Mouse (Mus musculus) limb, embryonic 12.5 days (tissue): ENCODE measurements around the gene Yy1. TPM values are rescaled to one million over a fixed set of nuclear protein-coding genes. Genes with fewer than 3 reads are reported as not detected.

Experiments
- ATAC-seq: fragments of 200-750 bp; cut with Nextera tagmentation; 2 replicates; pipeline ENCODE4 v1.8.0; 2017; ENCODE audit warnings: low read depth, moderate TSS enrichment; ENCODE audit not compliant: insufficient number of reproducible peaks, insufficient read depth, low FRiP score, low TSS enrichment
- H3K27ac ChIP-seq: fragments of 300-500 bp; sonication (generic); 2 replicates; pipeline ENCODE4 v1.5.1; 2016; ENCODE audit warnings: mild to moderate bottlenecking, moderate library complexity
- H3K27me3 ChIP-seq: fragments of 300-500 bp; sonication (generic); 2 replicates; pipeline ENCODE4 v1.6.1; 2016; ENCODE audit warnings: mild to moderate bottlenecking, moderate library complexity
- H3K36me3 ChIP-seq: fragments of 300-500 bp; sonication (generic); 2 replicates; pipeline ENCODE4 v1.6.1; 2016; ENCODE audit warnings: mild to moderate bottlenecking, moderate library complexity
- H3K4me1 ChIP-seq: fragments of 300-500 bp; sonication (generic); replicated peaks from 2 replicates; pipeline ENCODE4 v1.6.1; 2016
- H3K4me2 ChIP-seq: fragments of 300-500 bp; sonication (generic); 2 replicates; pipeline ENCODE4 v1.6.1; 2016; ENCODE audit warnings: mild to moderate bottlenecking, moderate library complexity
- H3K4me3 ChIP-seq: fragments of 300-500 bp; sonication (generic); replicated peaks from 2 replicates; pipeline ENCODE4 v1.5.1; 2016; ENCODE audit warnings: mild to moderate bottlenecking
- H3K9ac ChIP-seq: fragments of 300-500 bp; sonication (generic); replicated peaks from 2 replicates; pipeline ENCODE4 v1.6.1; 2016; ENCODE audit warnings: mild to moderate bottlenecking, moderate library complexity
- H3K9me3 ChIP-seq: fragments of 300-500 bp; sonication (generic); 2 replicates; pipeline ENCODE4 v1.6.1; 2016; ENCODE audit warnings: mild to moderate bottlenecking, moderate library complexity
- WGBS: fragments of 180-500 bp; shearing (Covaris S2); methylation state at CpG from one replicate; pipeline ENCODE4 v1.1.7; 2016; 5-methylcytosine and 5-hydroxymethylcytosine counted together
- polyA plus RNA-seq: library from polyadenylated mRNA; unstranded; fragments of >200 nt; fragmentation: Nextera tagmentation; extraction: Ambion mirVana; gene quantifications from 2 replicates; pipeline ENCODE4 v1.2.1, GENCODE M21; 2016

The Yy1 gene
- polyA plus RNA-seq, 1 experiment from 2014 or later = 23.8 TPM

DNA sequence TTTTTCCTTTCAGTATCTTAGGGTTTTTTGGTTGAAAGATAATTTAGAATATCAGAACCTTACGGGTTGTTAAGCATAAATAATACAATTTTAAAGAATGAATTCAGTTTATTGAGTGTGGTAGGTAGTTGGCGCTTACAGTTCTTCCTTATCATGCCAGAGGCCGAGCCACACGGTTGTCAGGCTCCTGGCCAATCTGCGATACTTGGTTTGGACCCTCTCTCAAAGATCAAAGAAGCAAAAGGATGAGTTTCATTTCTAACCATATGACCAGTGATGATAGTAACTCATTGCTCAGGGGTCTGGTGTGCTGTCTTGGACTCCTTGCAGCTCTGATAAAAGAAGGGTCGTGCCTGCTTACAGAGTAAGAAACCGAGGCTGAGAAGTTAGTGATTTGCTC is 17.5 kb downstream of the Yy1 start:
- Histone ChIP-seq H3K9ac (no peak overlapping the region), H3K27me3 (no peaks in the 10 kb centered on the region), H3K4me3 (no peak overlapping the region), H3K4me1 (no peaks in the 10 kb centered on the region), H3K27ac (no peak overlapping the region), H3K4me2 (no peak overlapping the region), H3K36me3 (peaks cover 63% of the 10 kb centered on the region), H3K9me3 (no peaks in the 10 kb centered on the region)
- no peak for ATAC-seq
- 87% methylated on average over 7 of the region's 7 CpGs for WGBS

GRCm38 (mm10) chr12:108811133-108811532 is 18.4 kb downstream of the Yy1 start:
- H3K4me1 ChIP-seq = no peaks in the 10 kb centered on the region
- H3K9ac ChIP-seq = no peak overlapping the region
- 65% methylated on average over 2 of the region's 2 CpGs for WGBS
- H3K27me3 ChIP-seq = no peaks in the 10 kb centered on the region
- ATAC-seq = no peak
- no peaks in the 10 kb centered on the region for H3K9me3 ChIP-seq
- no peak overlapping the region for H3K4me3 ChIP-seq
- H3K4me2 ChIP-seq = no peak overlapping the region
- no peak overlapping the region for H3K27ac ChIP-seq
- peaks cover 66% of the 10 kb centered on the region for H3K36me3 ChIP-seq

GRCm38 (mm10) chr12:108812463-108812862 is 19.7 kb downstream of the Yy1 start:
- H3K27ac ChIP-seq = no peak overlapping the region
- H3K9ac ChIP-seq = no peak overlapping the region
- no peaks in the 10 kb centered on the region for H3K27me3 ChIP-seq
- H3K4me2 ChIP-seq = no peak overlapping the region
- 88% methylated on average over 6 of the region's 6 CpGs for WGBS
- no peak for ATAC-seq
- H3K9me3 ChIP-seq = no peaks in the 10 kb centered on the region
- peaks cover 63% of the 10 kb centered on the region for H3K36me3 ChIP-seq
- no peak overlapping the region for H3K4me3 ChIP-seq
- H3K4me1 ChIP-seq = no peaks in the 10 kb centered on the region

DNA sequence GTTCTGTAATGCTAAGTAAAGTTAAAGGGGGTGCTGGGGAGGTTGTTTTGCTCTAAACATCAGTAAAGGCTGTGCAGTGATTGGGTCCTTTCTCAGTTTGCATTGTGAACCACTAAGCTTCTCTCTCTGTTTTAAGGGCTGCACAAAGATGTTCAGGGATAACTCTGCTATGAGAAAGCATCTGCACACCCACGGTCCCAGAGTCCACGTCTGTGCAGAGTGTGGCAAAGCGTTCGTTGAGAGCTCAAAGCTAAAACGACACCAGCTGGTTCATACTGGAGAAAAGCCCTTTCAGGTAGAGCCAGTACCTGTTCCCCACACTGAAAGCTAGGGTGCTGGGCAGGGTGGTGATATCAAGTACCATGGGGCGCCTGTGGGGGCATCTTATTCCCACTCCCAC is 21.7 kb downstream of the Yy1 start:
- Histone ChIP-seq H3K27me3 (no peaks in the 10 kb centered on the region), H3K4me1 (no peaks in the 10 kb centered on the region), H3K4me2 (no peak overlapping the region), H3K9me3 (no peaks in the 10 kb centered on the region), H3K27ac (no peak overlapping the region), H3K36me3 (peaks cover 60% of the 10 kb centered on the region), H3K4me3 (no peak overlapping the region), H3K9ac (no peak overlapping the region; the same call in 1 of the 2 replicates)
- no peak for ATAC-seq
- WGBS = 92% methylated on average over 6 of the region's 6 CpGs

DNA sequence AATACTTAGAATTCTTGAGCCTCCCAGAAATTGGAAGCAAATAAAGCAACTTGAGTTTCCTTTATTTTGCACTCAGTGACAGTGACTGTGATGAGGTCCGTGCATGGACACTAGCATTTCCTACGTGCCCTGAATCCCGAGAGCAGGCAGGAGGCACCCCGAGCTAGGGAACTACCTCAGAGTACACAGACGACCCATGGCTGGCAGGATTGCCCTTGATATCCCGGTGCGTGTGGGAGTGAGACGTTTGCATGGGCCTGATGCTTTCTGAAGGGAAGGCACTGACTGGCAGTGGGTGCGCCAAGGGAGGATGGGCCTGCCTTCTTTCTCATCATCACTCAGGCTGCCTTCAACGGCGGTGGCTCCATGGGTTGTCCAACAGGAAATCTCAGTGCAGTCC is 23.8 kb downstream of the Yy1 start:
- 91% methylated on average over 11 of the region's 11 CpGs for WGBS
- Histone ChIP-seq H3K9ac (no peak overlapping the region), H3K4me1 (no peaks in the 10 kb centered on the region), H3K4me2 (no peak overlapping the region), H3K27ac (no peak overlapping the region), H3K4me3 (no peak overlapping the region), H3K36me3 (peaks cover 61% of the 10 kb centered on the region), H3K27me3 (no peaks in the 10 kb centered on the region), H3K9me3 (no peaks in the 10 kb centered on the region)
- ATAC-seq = no peak

DNA sequence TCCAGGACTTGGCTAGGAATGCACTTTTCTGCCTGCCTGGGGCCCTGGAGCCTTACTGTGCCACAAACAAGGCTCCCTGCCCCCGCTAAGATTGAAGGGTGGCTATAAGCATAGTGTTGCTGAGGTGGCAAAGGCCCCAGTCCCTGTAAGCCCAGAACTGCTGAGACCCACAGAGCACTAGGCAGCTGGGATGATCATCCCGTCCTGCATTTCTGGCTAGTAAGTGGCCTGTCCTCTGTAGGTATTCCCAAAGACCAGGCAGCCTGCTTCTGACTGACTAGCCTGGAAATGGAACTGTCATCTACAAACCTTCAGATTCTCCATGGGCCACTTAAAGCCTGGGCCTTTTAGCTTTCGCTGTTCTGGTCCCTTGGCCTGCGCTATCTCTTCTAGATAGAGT is 27.7 kb downstream of the Yy1 start:
- no peak overlapping the region for H3K4me3 ChIP-seq
- no peak overlapping the region for H3K9ac ChIP-seq
- 88% methylated on average over 4 of the region's 4 CpGs for WGBS
- H3K36me3 ChIP-seq = peaks cover 44% of the 10 kb centered on the region
- no peak overlapping the region for H3K4me2 ChIP-seq
- H3K4me1 ChIP-seq = no peaks in the 10 kb centered on the region
- no peaks in the 10 kb centered on the region for H3K27me3 ChIP-seq
- no peaks in the 10 kb centered on the region for H3K9me3 ChIP-seq
- no peak overlapping the region for H3K27ac ChIP-seq
- ATAC-seq = no peak

DNA sequence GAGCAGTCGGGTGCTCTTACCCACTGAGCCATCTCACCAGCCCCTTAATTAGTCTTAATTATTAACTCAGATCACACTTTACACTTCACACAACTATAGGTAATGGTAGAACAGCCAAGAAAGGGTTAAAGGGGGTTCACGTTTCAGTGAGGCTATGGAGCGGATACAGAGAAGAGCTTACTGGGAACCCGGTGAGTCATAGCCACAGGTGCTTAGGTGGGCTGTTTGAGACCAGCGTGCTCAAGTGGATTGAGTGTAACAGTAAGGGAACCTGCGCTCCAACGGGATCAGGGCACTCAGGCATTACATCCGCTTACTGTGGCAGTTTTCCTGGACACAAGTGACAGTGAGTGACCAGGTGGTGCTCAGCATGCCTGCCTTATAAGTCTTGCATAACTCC is 30.3 kb downstream of the Yy1 start:
- H3K4me2 ChIP-seq = no peak overlapping the region
- no peaks in the 10 kb centered on the region for H3K4me1 ChIP-seq
- WGBS = 61% methylated on average over 8 of the region's 8 CpGs
- no peak overlapping the region for H3K4me3 ChIP-seq
- peaks cover 52% of the 10 kb centered on the region for H3K36me3 ChIP-seq
- no peak overlapping the region for H3K9ac ChIP-seq
- ATAC-seq = no peak
- H3K9me3 ChIP-seq = no peaks in the 10 kb centered on the region
- H3K27ac ChIP-seq = no peak overlapping the region
- no peaks in the 10 kb centered on the region for H3K27me3 ChIP-seq

DNA sequence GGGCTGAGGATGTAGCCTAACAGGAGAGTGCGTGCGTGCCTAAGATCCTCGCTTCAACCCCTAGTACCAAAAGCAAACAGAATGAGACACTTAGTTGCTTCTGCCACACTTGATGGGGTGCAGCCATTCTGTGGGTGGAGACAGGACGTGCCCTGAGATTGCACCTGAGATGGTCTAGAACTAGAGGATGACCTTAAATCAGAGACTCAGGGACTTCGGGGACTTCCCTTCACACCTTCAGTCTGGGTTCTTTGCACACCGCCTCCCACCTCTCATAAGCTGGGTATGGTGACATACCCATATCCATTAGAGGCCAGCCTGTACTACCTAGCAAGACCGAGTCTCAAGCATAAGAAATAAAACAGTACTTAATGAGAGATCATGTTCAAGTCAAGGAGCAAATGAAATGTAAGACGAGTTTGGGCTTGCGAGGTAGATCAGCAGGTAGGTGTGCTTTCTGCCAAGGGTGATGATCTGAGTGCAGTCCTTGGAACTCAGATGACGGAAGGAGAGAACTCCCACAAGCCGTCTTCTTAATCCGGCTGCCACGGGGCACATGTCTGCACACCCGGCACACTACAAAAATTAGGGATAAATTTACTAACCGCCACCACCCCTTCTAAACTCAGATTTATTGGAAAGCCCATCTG is 31.6 kb downstream of the Yy1 start:
- ATAC-seq = no peak
- Histone ChIP-seq H3K9ac (no peak overlapping the region), H3K27ac (no peak overlapping the region), H3K36me3 (peaks cover 45% of the 10 kb centered on the region), H3K27me3 (no peaks in the 10 kb centered on the region), H3K4me1 (no peaks in the 10 kb centered on the region), H3K4me2 (no peak overlapping the region), H3K4me3 (no peak overlapping the region), H3K9me3 (no peaks in the 10 kb centered on the region)
- 87% methylated on average over 15 of the region's 15 CpGs for whole genome bisulfite sequencing

DNA sequence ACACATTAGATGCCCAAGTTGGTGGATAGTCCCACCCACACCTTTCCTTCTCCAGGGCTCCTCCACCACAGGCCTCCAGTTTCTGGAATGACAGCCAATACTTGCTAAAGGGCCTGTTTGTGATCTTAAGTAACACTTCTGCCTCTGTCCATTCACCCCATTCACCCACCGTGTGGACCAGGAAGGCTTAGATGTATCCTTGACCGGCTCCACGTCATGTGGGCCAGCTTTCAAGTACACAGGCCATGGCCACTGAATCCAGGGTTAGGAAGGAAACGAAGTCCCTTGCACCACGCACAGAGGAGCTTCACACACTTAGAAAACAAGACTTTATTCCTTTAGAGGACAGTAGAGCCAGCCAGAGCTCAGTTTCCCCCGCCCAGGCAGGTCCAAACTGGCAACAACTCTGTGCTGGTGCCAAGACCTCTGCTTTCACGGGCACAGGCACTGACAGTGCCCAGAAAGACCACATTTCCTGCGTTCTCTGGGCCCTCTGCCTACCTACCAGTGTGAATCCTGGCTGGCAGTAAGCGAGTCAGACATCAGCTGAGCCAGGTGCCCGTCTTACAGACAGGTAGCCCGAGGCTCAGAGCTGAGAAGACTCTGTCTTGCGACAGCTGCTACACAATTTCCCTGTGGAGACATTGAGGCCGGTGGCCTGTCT is 32.9 kb downstream of the Yy1 start:
- WGBS = 91% methylated on average over 13 of the region's 13 CpGs
- no peak for ATAC-seq

GRCm38 (mm10) chr12:108826282-108826957 is 33.6 kb downstream of the Yy1 start:
- H3K27ac ChIP-seq = no peak overlapping the region
- H3K9ac ChIP-seq = no peak overlapping the region
- 94% methylated on average over 19 of the region's 19 CpGs for WGBS
- H3K36me3 ChIP-seq = peaks cover 33% of the 10 kb centered on the region
- no peaks in the 10 kb centered on the region for H3K4me1 ChIP-seq
- no peak overlapping the region for H3K4me3 ChIP-seq
- H3K27me3 ChIP-seq = no peaks in the 10 kb centered on the region
- H3K9me3 ChIP-seq = no peaks in the 10 kb centered on the region
- no peak for ATAC-seq
- H3K4me2 ChIP-seq = no peak overlapping the region

More for the DNA sequence above, 32.9 kb downstream of the Yy1 start:
- Histone ChIP-seq H3K4me2 (no peak overlapping the region), H3K36me3 (peaks cover 34% of the 10 kb centered on the region), H3K9me3 (no peaks in the 10 kb centered on the region), H3K27me3 (no peaks in the 10 kb centered on the region), H3K4me3 (no peak overlapping the region), H3K4me1 (no peaks in the 10 kb centered on the region), H3K27ac (no peak overlapping the region), H3K9ac (no peak overlapping the region)

DNA sequence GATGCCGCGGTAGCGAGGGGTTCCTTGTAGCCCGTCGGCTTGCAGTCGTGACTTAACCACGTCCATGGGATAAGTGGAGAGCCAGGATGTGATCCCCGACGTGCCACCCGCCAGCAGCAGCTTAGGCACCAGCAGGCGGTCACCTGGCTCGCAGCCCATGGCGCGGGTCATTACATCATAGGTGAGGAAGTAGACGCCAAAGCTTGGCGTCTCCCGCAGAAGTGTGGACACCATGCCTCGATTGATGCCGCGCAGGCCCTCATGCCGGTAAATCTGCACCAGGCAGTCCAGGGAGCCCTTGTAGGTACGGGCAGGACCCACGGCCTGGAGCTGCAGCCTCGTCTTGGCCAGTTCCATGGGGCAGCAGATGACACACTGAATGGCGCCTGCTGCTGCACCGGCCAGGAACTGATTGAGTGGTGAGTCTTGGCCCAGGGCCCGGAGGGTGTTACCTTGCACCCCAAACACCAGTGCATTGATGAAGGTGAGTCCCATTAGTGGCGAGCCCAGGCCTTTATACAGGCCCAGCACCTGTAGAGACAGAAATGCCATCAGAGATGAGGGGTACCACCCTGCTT is 34.3 kb downstream of the Yy1 start:
- no peak for ATAC-seq
- H3K27ac ChIP-seq = no peak overlapping the region

More for the DNA sequence above, 34.3 kb downstream of the Yy1 start:
- WGBS = 96% methylated on average over 28 of the region's 28 CpGs
- Histone ChIP-seq H3K4me1 (peaks cover 3% of the 10 kb centered on the region), H3K9ac (no peak overlapping the region; the same call in 1 of the 2 replicates), H3K9me3 (no peaks in the 10 kb centered on the region), H3K27me3 (no peaks in the 10 kb centered on the region), H3K4me2 (no peak overlapping the region), H3K4me3 (no peak overlapping the region), H3K36me3 (peaks cover 33% of the 10 kb centered on the region)
